Mouse (Mus musculus): ENCODE data around the gene Psg27. TPM values are rescaled to one million over a fixed set of nuclear protein-coding genes. Genes with fewer than 3 reads are reported as not detected.
"Not testable (repeated sequence)": the region's sequence is repeated elsewhere in the genome, so short reads cannot be mapped to it uniquely, and the experiment has no call there.

Gene Psg27
- polyA plus RNA-seq (2014; fragmentation: Nextera tagmentation; extraction: Ambion mirVana): not detected in 2 replicates

DNA sequence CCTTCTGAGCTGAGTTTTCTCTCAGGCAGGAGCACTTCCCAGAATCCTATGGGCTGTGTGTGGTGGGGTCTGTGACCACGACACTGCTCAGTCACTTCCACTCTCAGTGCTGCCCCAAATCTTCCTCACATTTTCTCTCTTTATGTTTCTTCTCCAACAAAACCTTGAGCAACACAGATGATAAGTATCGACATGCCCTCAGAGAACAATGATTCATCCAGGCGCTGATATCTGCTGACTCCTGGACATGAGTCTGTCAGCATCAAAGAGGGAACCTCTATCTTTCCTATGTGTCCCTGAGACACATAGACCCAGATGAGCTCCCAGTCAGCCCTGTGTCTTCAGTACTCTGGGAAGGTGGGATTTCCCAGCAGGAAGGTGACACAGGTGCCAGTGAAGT lies at the start of gene Psg27:
Gene Psg27, minus strand, starts transcription at position 101 of the 400 bp plus-strand sequence.
- Histone ChIP-seq H3K4me2 (no peak within 1 kb of the TSS), H3K9me3 (ENCODE audit: low read depth, low read length) (no peaks in the 10 kb centered on the region), H3K36me3 (ENCODE audit: insufficient read depth) (no peaks in the 10 kb centered on the region), H3K4me3 (ENCODE audit: low read depth, low read length) (no peak within 1 kb of the TSS), H3K9ac (no peak within 1 kb of the TSS), H3K4me1 (ENCODE audit: insufficient read depth) (no peaks in the 10 kb centered on the region), H3K27ac (ENCODE audit: low read depth) (no peak within 1 kb of the TSS), H3K27me3 (ENCODE audit: insufficient read depth, low read length) (no peaks in the 10 kb centered on the region)
- no peak for ATAC-seq (ENCODE audit: insufficient read depth)
- no peak for TF ChIP-seq CTCF (IDR thresholded peaks at IDR 0.05; ENCODE audit: low read depth)
- WGBS: 71% methylated on average over 3 of the region's 3 CpGs
- no peak for DNase-seq

DNA sequence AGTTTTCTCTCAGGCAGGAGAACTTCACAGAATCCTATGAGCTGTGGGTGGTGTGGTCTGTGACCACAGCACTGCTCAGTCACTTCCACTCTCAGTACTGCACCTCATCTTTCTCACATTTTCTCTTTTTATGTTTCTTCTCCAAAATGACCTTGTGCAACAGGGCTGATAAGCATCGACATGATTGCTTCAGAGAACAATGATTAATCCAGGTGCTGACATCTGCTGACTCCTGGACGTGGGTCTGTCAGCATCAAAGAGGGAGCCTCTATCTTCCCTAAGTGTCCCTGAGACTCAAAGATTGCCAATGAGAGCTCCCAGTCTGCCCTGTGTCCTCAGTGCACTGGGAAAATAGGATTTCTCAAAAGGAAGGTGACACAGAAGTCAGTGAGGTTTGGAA lies 49.3 kb upstream of the Psg27 start, which contains the start of gene Psg23:
Gene Psg23, minus strand, starts transcription at position 101 of the 400 bp plus-strand sequence.
- H3K27me3 ChIP-seq (ENCODE audit: insufficient read depth, low read length); H3K4me3 ChIP-seq (ENCODE audit: low read depth, low read length); H3K9ac ChIP-seq; ATAC-seq (ENCODE audit: insufficient read depth); H3K36me3 ChIP-seq (ENCODE audit: insufficient read depth); H3K27ac ChIP-seq (ENCODE audit: low read depth); H3K9me3 ChIP-seq (ENCODE audit: low read depth, low read length); DNase-seq; H3K4me2 ChIP-seq; H3K4me1 ChIP-seq (ENCODE audit: insufficient read depth): not testable (repeated sequence)
- WGBS: 50% methylated on average over 1 of the region's 2 CpGs

DNA sequence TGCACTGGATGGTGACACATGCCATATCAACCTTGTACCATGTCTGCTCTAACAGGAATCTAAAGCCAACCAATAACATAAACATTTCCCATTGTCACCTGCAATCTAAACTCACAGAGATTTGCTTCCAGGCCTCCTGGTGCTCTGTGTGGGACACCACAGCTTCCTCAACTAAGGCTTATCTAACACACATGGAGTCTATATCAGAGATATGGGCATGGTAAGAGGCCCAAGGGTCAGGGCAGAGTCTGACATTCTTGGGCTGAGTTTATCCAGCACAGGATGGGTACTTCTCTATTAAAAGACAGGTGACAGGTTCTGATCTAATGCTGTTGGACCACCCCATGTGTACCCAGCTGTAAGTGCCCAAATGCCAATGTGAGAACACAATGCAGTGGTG lies 7.3 kb downstream of the Psg27 start:
- ATAC-seq (ENCODE audit: insufficient read depth): no peak
- Histone ChIP-seq H3K9me3 (ENCODE audit: low read depth, low read length) (no peaks in the 10 kb centered on the region), H3K27ac (ENCODE audit: low read depth) (no peak overlapping the region), H3K4me3 (ENCODE audit: low read depth, low read length) (no peak overlapping the region), H3K4me1 (ENCODE audit: insufficient read depth) (no peaks in the 10 kb centered on the region), H3K9ac (no peak overlapping the region), H3K4me2 (no peak overlapping the region), H3K36me3 (ENCODE audit: insufficient read depth) (no peaks in the 10 kb centered on the region), H3K27me3 (ENCODE audit: insufficient read depth, low read length) (no peaks in the 10 kb centered on the region)
- TF ChIP-seq CTCF (IDR thresholded peaks at IDR 0.05; ENCODE audit: low read depth): no peak
- DNase-seq: no peak

DNA sequence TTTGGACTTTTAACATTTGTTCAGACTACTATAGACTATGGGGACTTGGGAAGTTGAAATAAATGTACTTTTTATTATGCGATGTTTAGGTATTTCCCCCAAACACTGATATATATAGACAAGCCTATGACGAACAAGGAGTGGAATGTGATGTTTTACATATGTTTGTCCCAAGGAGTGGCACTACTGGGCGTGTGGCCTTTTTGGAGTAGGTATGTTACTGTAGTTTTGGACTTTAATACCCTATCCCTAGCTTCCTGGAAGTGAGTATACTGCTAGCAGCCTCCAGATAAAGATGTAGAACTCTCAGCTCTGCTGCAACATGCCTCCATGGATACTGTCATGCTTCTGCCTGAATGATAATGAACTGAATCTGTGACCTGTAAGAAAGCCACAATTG lies 11.4 kb downstream of the Psg27 start:
- WGBS: 63% methylated on average over 3 of the region's 3 CpGs
- not testable (repeated sequence) for H3K4me2 ChIP-seq; DNase-seq; H3K36me3 ChIP-seq (ENCODE audit: insufficient read depth); H3K9ac ChIP-seq; H3K27ac ChIP-seq (ENCODE audit: low read depth); H3K9me3 ChIP-seq (ENCODE audit: low read depth, low read length); H3K4me3 ChIP-seq (ENCODE audit: low read depth, low read length); H3K4me1 ChIP-seq (ENCODE audit: insufficient read depth); H3K27me3 ChIP-seq (ENCODE audit: insufficient read depth, low read length); ATAC-seq (ENCODE audit: insufficient read depth)

DNA sequence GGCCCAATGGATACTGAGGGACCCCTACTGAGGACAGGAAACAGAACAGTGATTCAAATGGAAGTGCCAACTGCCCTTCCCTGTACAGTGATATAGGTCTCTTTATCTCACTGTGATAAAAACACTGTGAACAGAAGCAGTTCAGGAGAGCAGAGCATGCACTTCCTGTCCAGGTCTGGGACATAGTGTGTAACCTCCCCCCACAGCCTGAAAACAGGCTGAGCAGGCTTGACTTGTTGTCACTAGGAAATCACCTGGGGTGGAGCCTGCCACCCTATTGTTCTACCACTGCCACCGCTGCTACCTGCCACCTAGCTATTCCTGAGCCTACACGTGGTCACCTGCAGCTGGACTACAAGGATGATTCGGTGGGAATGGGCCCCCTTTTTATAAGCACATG lies 33.7 kb downstream of the Psg27 start:
- no peaks in the 10 kb centered on the region for H3K9me3 ChIP-seq (ENCODE audit: low read depth, low read length)
- no peaks in the 10 kb centered on the region for H3K4me1 ChIP-seq (ENCODE audit: insufficient read depth)
- H3K27ac ChIP-seq (ENCODE audit: low read depth): no peak overlapping the region
- no peak overlapping the region for H3K4me3 ChIP-seq (ENCODE audit: low read depth, low read length)
- 44% methylated on average over 3 of the region's 3 CpGs for WGBS
- ATAC-seq (ENCODE audit: insufficient read depth): no peak
- H3K27me3 ChIP-seq (ENCODE audit: insufficient read depth, low read length): no peaks in the 10 kb centered on the region
- no peak overlapping the region for H3K4me2 ChIP-seq
- no peak for DNase-seq
- no peak for TF ChIP-seq CTCF (IDR thresholded peaks at IDR 0.05; ENCODE audit: low read depth)
- H3K9ac ChIP-seq: no peak overlapping the region
- no peaks in the 10 kb centered on the region for H3K36me3 ChIP-seq (ENCODE audit: insufficient read depth)

DNA sequence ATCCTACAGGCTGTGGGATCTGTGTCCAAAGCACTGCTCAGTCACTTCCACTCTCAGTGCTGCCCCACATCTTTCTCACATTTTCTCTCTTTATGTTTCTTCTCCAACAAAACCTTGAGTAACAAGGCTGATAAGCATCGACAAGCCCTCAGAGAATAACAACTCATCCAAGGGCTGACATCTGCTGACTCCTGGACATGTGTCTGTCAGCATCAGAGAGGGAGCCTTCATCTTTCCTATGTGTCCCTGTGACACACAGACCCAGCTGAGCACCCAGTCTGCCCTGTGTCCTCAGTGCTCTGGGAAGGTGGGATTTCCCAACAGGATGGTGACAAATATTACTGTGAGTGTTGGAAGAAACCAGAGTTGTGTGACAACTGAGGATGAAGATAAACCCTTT lies 34.9 kb downstream of the Psg27 start, which contains the start of gene Psg25:
Gene Psg25, minus strand, starts transcription at position 101 of the 400 bp plus-strand sequence.
- TF ChIP-seq CTCF (IDR thresholded peaks at IDR 0.05; ENCODE audit: low read depth): no peak
- Histone ChIP-seq H3K4me3 (ENCODE audit: low read depth, low read length) (no peak within 1 kb of the TSS), H3K9ac (no peak within 1 kb of the TSS), H3K27ac (ENCODE audit: low read depth) (no peak within 1 kb of the TSS), H3K27me3 (ENCODE audit: insufficient read depth, low read length) (no peaks in the 10 kb centered on the region), H3K4me1 (ENCODE audit: insufficient read depth) (no peaks in the 10 kb centered on the region), H3K36me3 (ENCODE audit: insufficient read depth) (no peaks in the 10 kb centered on the region), H3K9me3 (ENCODE audit: low read depth, low read length) (no peaks in the 10 kb centered on the region), H3K4me2 (no peak within 1 kb of the TSS)
- WGBS: 83% methylated on average over 1 of the region's 1 CpGs
- DNase-seq (no peak), ATAC-seq (ENCODE audit: insufficient read depth) (no peak)

DNA sequence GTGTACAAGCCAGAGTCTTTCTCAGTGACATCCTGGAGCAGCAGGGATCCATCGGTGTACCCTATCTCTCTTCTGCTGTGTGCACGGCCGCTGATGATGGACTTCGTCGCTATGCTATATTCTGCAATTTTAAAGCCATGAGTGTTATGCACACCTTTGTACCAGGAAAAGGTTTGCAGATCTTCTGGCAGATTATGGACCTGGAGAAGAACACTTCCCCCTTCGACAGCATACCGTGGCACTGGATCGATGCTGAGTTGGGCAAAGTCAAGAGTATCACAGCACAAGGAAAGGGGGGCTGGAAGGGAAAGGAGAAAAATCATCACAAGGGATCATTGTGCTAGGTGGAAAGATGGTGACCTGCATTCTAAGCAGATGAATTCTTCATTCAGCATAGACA lies 42.4 kb downstream of the Psg27 start:
- Histone ChIP-seq H3K4me3 (ENCODE audit: low read depth, low read length) (no peak overlapping the region), H3K36me3 (ENCODE audit: insufficient read depth) (no peaks in the 10 kb centered on the region), H3K9me3 (ENCODE audit: low read depth, low read length) (no peaks in the 10 kb centered on the region), H3K27me3 (ENCODE audit: insufficient read depth, low read length) (no peaks in the 10 kb centered on the region), H3K9ac (no peak overlapping the region), H3K4me1 (ENCODE audit: insufficient read depth) (no peaks in the 10 kb centered on the region), H3K27ac (ENCODE audit: low read depth) (no peak overlapping the region), H3K4me2 (no peak overlapping the region)
- DNase-seq (no peak), ATAC-seq (ENCODE audit: insufficient read depth) (no peak)
- TF ChIP-seq CTCF (IDR thresholded peaks at IDR 0.05; ENCODE audit: low read depth): no peak
- 90% methylated on average over 8 of the region's 8 CpGs for WGBS

DNA sequence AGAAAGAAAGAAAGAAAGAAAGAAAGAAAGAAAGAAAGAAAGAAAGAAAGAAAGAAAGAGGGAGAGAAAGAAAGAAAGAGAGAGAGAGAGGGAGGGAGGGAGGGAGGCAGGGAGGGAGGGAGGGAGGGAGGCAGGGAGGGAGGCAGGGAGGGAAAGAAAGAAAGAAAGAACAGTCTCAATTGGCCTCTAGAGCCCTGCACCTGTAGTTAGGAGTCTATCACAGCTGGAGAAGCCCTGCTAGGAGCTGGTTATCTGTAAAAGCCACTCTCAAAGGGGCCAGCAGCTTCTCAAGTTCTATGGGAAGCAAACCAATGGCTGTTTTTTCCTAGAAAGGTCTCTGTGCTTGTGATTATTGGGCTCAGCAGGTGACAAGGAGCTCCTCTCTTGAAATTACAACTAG lies 54.3 kb downstream of the Psg27 start:
- H3K27ac ChIP-seq (ENCODE audit: low read depth); H3K27me3 ChIP-seq (ENCODE audit: insufficient read depth, low read length); H3K36me3 ChIP-seq (ENCODE audit: insufficient read depth); H3K4me2 ChIP-seq; H3K9me3 ChIP-seq (ENCODE audit: low read depth, low read length); DNase-seq; H3K9ac ChIP-seq; H3K4me3 ChIP-seq (ENCODE audit: low read depth, low read length); ATAC-seq (ENCODE audit: insufficient read depth); H3K4me1 ChIP-seq (ENCODE audit: insufficient read depth): not testable (repeated sequence)

DNA sequence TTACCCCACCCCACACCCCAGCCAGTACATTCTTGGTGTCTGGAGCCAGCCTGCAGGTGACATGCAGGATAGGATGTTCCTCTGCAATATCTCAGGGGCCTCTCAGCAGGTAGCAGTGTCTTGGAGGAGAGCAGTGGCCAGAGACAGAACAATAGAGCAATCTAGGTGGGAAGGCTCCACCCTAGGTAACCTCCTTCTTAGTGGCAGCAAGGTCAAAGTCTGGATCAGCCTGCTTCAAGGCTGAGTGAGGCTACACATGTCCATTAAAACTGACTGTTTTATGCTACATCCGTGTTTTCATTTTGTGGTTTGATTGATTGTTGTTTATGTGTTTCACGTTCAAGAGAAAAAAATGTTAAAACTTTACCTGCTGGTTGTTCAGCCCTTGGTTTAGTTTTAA lies 54.7 kb downstream of the Psg27 start:
- not testable (repeated sequence) for H3K9me3 ChIP-seq (ENCODE audit: low read depth, low read length); H3K4me1 ChIP-seq (ENCODE audit: insufficient read depth); H3K4me3 ChIP-seq (ENCODE audit: low read depth, low read length); H3K27me3 ChIP-seq (ENCODE audit: insufficient read depth, low read length); H3K27ac ChIP-seq (ENCODE audit: low read depth); ATAC-seq (ENCODE audit: insufficient read depth); H3K4me2 ChIP-seq; H3K36me3 ChIP-seq (ENCODE audit: insufficient read depth); DNase-seq; H3K9ac ChIP-seq
- 28% methylated on average over 2 of the region's 2 CpGs for WGBS
